Mouse (Mus musculus) CD4-positive naive resting alpha-beta T cell, adult 57 days (primary cell): Measurements from ENCODE around the gene Kncn. TPM values are rescaled to one million over a fixed set of nuclear protein-coding genes. Genes with fewer than 3 reads are reported as not detected.

Source experiments
- total RNA-seq: library from RNA; stranded (reverse); gene quantifications from one replicate; pipeline ENCODE4 v1.2.4, GENCODE M21; 2023

Gene Kncn
- 0.65 TPM for total RNA-seq

GRCm38 (mm10) chr4:115884022-115884421, at the start of gene Kncn:
Gene Kncn (plus strand): TSS chr4:115884400.

GRCm38 (mm10) chr4:115838696-115839641, 45.2 kb upstream of the Kncn start, which contains the start of gene Mknk1:
Gene Mknk1 (plus strand): TSS chr4:115839198.

GRCm38 (mm10) chr4:115890553-115890952, 6.4 kb downstream of the Kncn start, which contains the start of gene 6430628N08Rik:
Gene 6430628N08Rik (plus strand): TSS chr4:115890665.

Other genes with a start within 250 kb of the Kncn start
- not detected for gene Cyp4b1, start 236.7 kb upstream of the Kncn start, total RNA-seq
- 32.8 TPM for gene Efcab14, start 146.7 kb upstream of the Kncn start, total RNA-seq
- gene Tex38, start 103.4 kb upstream of the Kncn start, total RNA-seq = not detected
- gene Atpaf1, start 99.6 kb upstream of the Kncn start, total RNA-seq = 13.9 TPM
- 21.5 TPM for gene Mob3c, start 56.3 kb upstream of the Kncn start, total RNA-seq
- gene Mknk1, start 45.2 kb upstream of the Kncn start, total RNA-seq = 53.9 TPM
- not detected for gene 6430628N08Rik, start 6.3 kb downstream of the Kncn start, total RNA-seq
- gene Dmbx1, start 55.5 kb downstream of the Kncn start, total RNA-seq = not detected
- gene Faah, start 133.5 kb downstream of the Kncn start, total RNA-seq = 160 TPM
- 47.1 TPM for gene Nsun4, start 169.5 kb downstream of the Kncn start, total RNA-seq
- gene Uqcrh, start 190.7 kb downstream of the Kncn start, total RNA-seq = 324 TPM
- 24.2 TPM for gene Lrrc41, start 190.9 kb downstream of the Kncn start, total RNA-seq
- 1.4 TPM for gene Rad54l, start 239.3 kb downstream of the Kncn start, total RNA-seq
- 31.6 TPM for gene Pomgnt1, start 239.4 kb downstream of the Kncn start, total RNA-seq